Mouse (Mus musculus): ENCODE results near the gene Sumo1.

Gene Sumo1

GRCm38 (mm10) chr1:59593622-59594035, 77.0 kb downstream of the Sumo1 start:
- DNase-seq (ENCODE audit: low read depth, low spot score): peak; percentile 89

GRCm38 (mm10) chr1:59592876-59593275, 77.8 kb downstream of the Sumo1 start:
- DNase-seq (ENCODE audit: low read depth, low spot score): no peak

- DNase-seq (ENCODE audit: low read depth, low spot score): peak; percentile 68
These were observed 78.3 kb downstream of the Sumo1 start for GRCm38 (mm10) chr1:59592359-59592758.

GRCm38 (mm10) chr1:59589271-59589670, 81.4 kb downstream of the Sumo1 start:
- DNase-seq (ENCODE audit: low read depth, low spot score): no peak

- DNase-seq (ENCODE audit: low read depth, low spot score): peak; percentile 60
These were observed 85.8 kb downstream of the Sumo1 start for GRCm38 (mm10) chr1:59584656-59585410.

GRCm38 (mm10) chr1:59580880-59581279, 89.8 kb downstream of the Sumo1 start:
- no peak for DNase-seq (ENCODE audit: low read depth, low spot score)

GRCm38 (mm10) chr1:59580131-59580751, 90.4 kb downstream of the Sumo1 start:
- no peak for DNase-seq (ENCODE audit: low read depth, low spot score)

GRCm38 (mm10) chr1:59579327-59579726, 91.3 kb downstream of the Sumo1 start:
- DNase-seq (ENCODE audit: low read depth, low spot score): peak; percentile 79

GRCm38 (mm10) chr1:59578770-59579169, 91.9 kb downstream of the Sumo1 start:
- DNase-seq (ENCODE audit: low read depth, low spot score): no peak

- peak; percentile 82 for DNase-seq (ENCODE audit: low read depth, low spot score)
These were observed 96.1 kb downstream of the Sumo1 start for GRCm38 (mm10) chr1:59574262-59575187.

GRCm38 (mm10) chr1:59573843-59574242, 96.8 kb downstream of the Sumo1 start:
- no peak for DNase-seq (ENCODE audit: low read depth, low spot score)

- DNase-seq (ENCODE audit: low read depth, low spot score): no peak
These were observed 99.1 kb downstream of the Sumo1 start for GRCm38 (mm10) chr1:59571502-59571901.

- no peak for DNase-seq (ENCODE audit: low read depth, low spot score)
These were observed 99.9 kb downstream of the Sumo1 start for GRCm38 (mm10) chr1:59570767-59571166.

- DNase-seq (ENCODE audit: low read depth, low spot score): no peak
These were observed 101.3 kb downstream of the Sumo1 start for GRCm38 (mm10) chr1:59569301-59569700.

- DNase-seq (ENCODE audit: low read depth, low spot score): no peak
These were observed 102.4 kb downstream of the Sumo1 start for GRCm38 (mm10) chr1:59568283-59568682.

- peak; percentile 83 for DNase-seq (ENCODE audit: low read depth, low spot score)
These were observed 103.1 kb downstream of the Sumo1 start for GRCm38 (mm10) chr1:59567521-59567920.

GRCm38 (mm10) chr1:59566926-59567325, 103.7 kb downstream of the Sumo1 start:
- peak; percentile 97 for DNase-seq (ENCODE audit: low read depth, low spot score)

- peak; percentile 22 for DNase-seq (ENCODE audit: low read depth, low spot score)
These were observed 104.4 kb downstream of the Sumo1 start for GRCm38 (mm10) chr1:59566281-59566680.

GRCm38 (mm10) chr1:59565804-59566203, 104.8 kb downstream of the Sumo1 start:
- DNase-seq (ENCODE audit: low read depth, low spot score): no peak

- no peak for DNase-seq (ENCODE audit: low read depth, low spot score)
These were observed 107.1 kb downstream of the Sumo1 start for GRCm38 (mm10) chr1:59563581-59563980.

- no peak for DNase-seq (ENCODE audit: low read depth, low spot score)
These were observed 116.9 kb downstream of the Sumo1 start for GRCm38 (mm10) chr1:59553708-59554107.

GRCm38 (mm10) chr1:59550996-59551395, 119.6 kb downstream of the Sumo1 start:
- no peak for DNase-seq (ENCODE audit: low read depth, low spot score)
